10 mouse cellular contexts compared by ENCODE assay signal in genomic region chr15:86124359-86124758, GRCm38 (mm10).
DNase-seq lines count a peak whose midpoint lies in the region; ATAC-seq and TF ChIP-seq lines count a peak whose summit lies in the region.
"Had no signal": no experiment of that assay in that cellular context is flagged by ENCODE, and none has a peak within 500 bp of the region (broad histone marks: within the 10 kb centered on the region; RNA-seq: fewer than 3 reads in every experiment).

No protein-coding gene starts in this region.

- H3K27ac ChIP-seq in MEL (ENCODE audit: control insufficient read depth, low read depth, low read length), result no peak overlapping the region
- no peak overlapping the region for H3K27ac ChIP-seq in kidney, adult 2 months (ENCODE audit: insufficient read depth, low read depth, low read length)
- no peak overlapping the region for H3K27ac ChIP-seq in limb, embryonic 15.5 days
- H3K27ac ChIP-seq in thymus, adult 2 months (ENCODE audit: control insufficient read depth, insufficient read depth, low read length), result no peak overlapping the region
- H3K27ac ChIP-seq: stomach, embryonic 15.5 days had no signal

- 0 out of 4 replicates have a peak, but pooled peaks cover 0 to 4% of the 10 kb centered on the region in 2 experiments for H3K4me1 ChIP-seq in MEL (ENCODE audit: control insufficient read depth in 1 of 2, insufficient read depth in 2 of 2, low read length in 2 of 2)
- H3K4me1 ChIP-seq in kidney, adult 2 months (ENCODE audit: control insufficient read depth, insufficient read depth, low read length), result peaks cover 7% of the 10 kb centered on the region; the same call in 1 of the 2 replicates
- no peaks in the 10 kb centered on the region for H3K4me1 ChIP-seq in limb, embryonic 15.5 days
- no peaks in the 10 kb centered on the region for H3K4me1 ChIP-seq in thymus, adult 2 months (replicated peaks; ENCODE audit: control insufficient read depth, insufficient read depth, low read length)
- H3K4me1 ChIP-seq: stomach, embryonic 15.5 days had no signal

- no peaks in the 10 kb centered on the region for H3K27me3 ChIP-seq in MEL (ENCODE audit: control insufficient read depth in 1 of 2, insufficient read depth in 2 of 2, low read length in 2 of 2)
- no peaks in the 10 kb centered on the region for H3K27me3 ChIP-seq in kidney, adult 2 months (replicated peaks; ENCODE audit: control insufficient read depth, insufficient read depth, low read length)
- no peaks in the 10 kb centered on the region for H3K27me3 ChIP-seq in limb, embryonic 15.5 days
- H3K27me3 ChIP-seq in thymus, adult 2 months (ENCODE audit: control insufficient read depth, insufficient read depth, low read length), result no peaks in the 10 kb centered on the region
- H3K27me3 ChIP-seq: stomach, embryonic 15.5 days had no signal

- peak; percentile 55; the same call in 1 of the 2 replicates for ATAC-seq in frontal cortex, adult (ENCODE audit: low TSS enrichment)
- peak; percentile 7; the same call in 1 of the 2 replicates for ATAC-seq in limb, embryonic 15.5 days (ENCODE audit: insufficient number of reproducible peaks, low FRiP score, low TSS enrichment, low read depth)

- no peaks in the 10 kb centered on the region for H3K9me3 ChIP-seq in MEL (replicated peaks; ENCODE audit: insufficient read depth, low read length)
- no peaks in the 10 kb centered on the region for H3K9me3 ChIP-seq in limb, embryonic 15.5 days
- H3K9me3 ChIP-seq: stomach, embryonic 15.5 days had no signal

- peak; percentile 16 to 67 (median 65); a peak in 5 of 6 replicates for TF ChIP-seq CTCF in MEL (IDR thresholded peaks at IDR 0.05 in 2 of 3, conservative IDR thresholded peaks at IDR 0.05 in 1 of 3; ENCODE audit: control insufficient read depth in 1 of 3, insufficient read depth in 1 of 3, low read depth in 2 of 3, low read length in 3 of 3, poor library complexity in 1 of 3, severe bottlenecking in 1 of 3)
- peak; percentile 75 for TF ChIP-seq CTCF in kidney, adult 2 months (conservative IDR thresholded peaks at IDR 0.05; ENCODE audit: insufficient read depth, insufficient read length, low read depth, low read length)
- peak; percentile 77; the same call in 1 of the 2 replicates for TF ChIP-seq CTCF in thymus, adult 2 months (IDR thresholded peaks at IDR 0.05; ENCODE audit: borderline replicate concordance, control insufficient read depth, extremely low read depth, insufficient read depth, low read length, poor library complexity)

- H3K36me3 ChIP-seq in MEL (ENCODE audit: control insufficient read depth in 1 of 2, insufficient read depth in 2 of 2, low read length in 2 of 2), result peaks cover 0 to 5% of the 10 kb centered on the region in 2 experiments; a peak in 3 of 4 replicates
- no peaks in the 10 kb centered on the region for H3K36me3 ChIP-seq in kidney, adult 2 months (ENCODE audit: control insufficient read depth, insufficient read depth, low read length)
- H3K36me3 ChIP-seq in limb, embryonic 15.5 days, result peaks cover 71% of the 10 kb centered on the region
- H3K36me3 ChIP-seq in thymus, adult 2 months (ENCODE audit: control insufficient read depth, insufficient read depth, low read length), result peaks cover 4% of the 10 kb centered on the region; the same call in 1 of the 2 replicates

- 13% methylated on average over 1 of the region's 1 CpGs for WGBS in kidney, adult 2 months
- 54% methylated on average over 1 of the region's 1 CpGs for whole genome bisulfite sequencing in limb, embryonic 15.5 days
- WGBS in thymus, adult 2 months, result 56% methylated on average over 1 of the region's 1 CpGs

- DNase-seq in 3134 (ENCODE audit: extremely low read depth, insufficient read length, low spot score) (peak; percentile 48), MEL (ENCODE audit: low read depth, low spot score) (peak; percentile 59)
- DNase-seq in cerebellum, adult 9-10 months, result peak; percentile 85
- DNase-seq in kidney, adult 2 months, result peak; percentile 78
- DNase-seq in neural tube, embryonic 10.5 days (ENCODE audit: extremely low spot score, low spot score), result peak; percentile 60
- DNase-seq in thymus, adult 2 months, result peak; percentile 81

- H3K9ac ChIP-seq in MEL (ENCODE audit: control insufficient read depth, low read depth, low read length, poor library complexity, severe bottlenecking), result no peak overlapping the region
- H3K9ac ChIP-seq in limb, embryonic 15.5 days, result no peak overlapping the region
- H3K9ac ChIP-seq: stomach, embryonic 15.5 days had no signal

- TF ChIP-seq RAD21 in MEL (IDR thresholded peaks at IDR 0.05; ENCODE audit: low read depth, low read length), result peak; percentile 65

- no peaks in the 10 kb centered on the region for H3K79me2 ChIP-seq in MEL (ENCODE audit: control insufficient read depth, insufficient read depth, low read length, poor library complexity)

- no peak overlapping the region for H3K4me3 ChIP-seq in MEL (ENCODE audit: control insufficient read depth in 1 of 2, insufficient read depth in 1 of 2, low read depth in 2 of 2, low read length in 2 of 2)
- no peak overlapping the region for H3K4me3 ChIP-seq in kidney, adult 2 months (ENCODE audit: insufficient read depth, low read depth, low read length)
- no peak overlapping the region for H3K4me3 ChIP-seq in limb, embryonic 15.5 days
- H3K4me3 ChIP-seq in thymus, adult 2 months (ENCODE audit: control insufficient read depth, insufficient read depth, low read length), result no peak overlapping the region
- H3K4me3 ChIP-seq: erythroblast, embryonic 14.5 days; stomach, embryonic 15.5 days had no signal

- TF ChIP-seq EP300 in MEL (IDR thresholded peaks at IDR 0.05; ENCODE audit: low read depth in 1 of 2, low read length in 2 of 2), result no peak

- no peak for TF ChIP-seq POLR2A in MEL (IDR thresholded peaks at IDR 0.05; ENCODE audit: control insufficient read depth in 1 of 2, insufficient read depth in 1 of 2, low read depth in 1 of 2, low read length in 2 of 2, poor library complexity in 1 of 2)
- TF ChIP-seq POLR2A in kidney, adult 2 months (IDR thresholded peaks at IDR 0.05; ENCODE audit: low read depth, low read length), result no peak
- TF ChIP-seq POLR2A in thymus, adult 2 months (IDR thresholded peaks at IDR 0.05; ENCODE audit: control insufficient read depth, extremely low read depth, insufficient read depth, low read length, poor library complexity), result no peak

- H3K4me2 ChIP-seq in limb, embryonic 15.5 days, result no peak overlapping the region
- H3K4me2 ChIP-seq: stomach, embryonic 15.5 days had no signal

TF ChIP-seq in MEL, 35 proteins besides CTCF, POLR2A, EP300 and RAD21:
- TF ChIP-seq MAX (IDR thresholded peaks at IDR 0.05; ENCODE audit: low read length) (no peak), E2F4 (IDR thresholded peaks at IDR 0.05; ENCODE audit: borderline replicate concordance, low read depth, low read length) (no peak), SMC3 (IDR thresholded peaks at IDR 0.05; ENCODE audit: low read depth, low read length) (peak; percentile 51), TBP (IDR thresholded peaks at IDR 0.05; ENCODE audit: low read depth, low read length) (no peak), POLR2AphosphoS2 (IDR thresholded peaks at IDR 0.05; ENCODE audit: low read length) (no peak), POLR2AphosphoS5 (IDR thresholded peaks at IDR 0.05; ENCODE audit: borderline replicate concordance, low read depth, low read length) (no peak)
TF ChIP-seq in MEL: peak in this region for 1.
